In genomic region chr16:45967471-45967870, GRCm38 (mm10) we compare ENCODE assay signal across 8 mouse cellular contexts. TPM values are rescaled to one million over a fixed set of nuclear protein-coding genes. Genes with fewer than 3 reads are reported as not detected.
A peak's percentile ranks its signal among the peaks of the same experiment; 100 is the strongest.
DNase-seq lines count a peak whose midpoint lies in the region; ATAC-seq and TF ChIP-seq lines count a peak whose summit lies in the region.

No protein-coding gene starts in this region.

- CTCF ChIA-PET in Patski (lab: Charles Lee): interaction anchor here (0.7 to 6.2 kb wide), 36 partner anchors 10 to 285 kb away, joined by 3 to 80 read pairs (median 4); partner anchors contain the start of genes Abhd10 and Phldb2

- H3K4me2 ChIP-seq in hindbrain, embryonic 15.5 days: no peak overlapping the region

- POLR2A ChIA-PET in Patski (lab: Charles Lee): interaction anchor here (1.2 to 5.2 kb wide), 3 partner anchors 77 to 131 kb away, joined by 3 to 44 read pairs (median 4); no protein-coding TSS in a partner anchor

- WGBS in hindbrain, embryonic 15.5 days: 15% methylated on average over 7 of the region's 7 CpGs

- no peaks in the 10 kb centered on the region for H3K4me1 ChIP-seq in hindbrain, embryonic 15.5 days (replicated peaks)

- H3K27ac ChIP-seq in hindbrain, embryonic 15.5 days (replicated peaks): no peak overlapping the region

- H3K27me3 ChIP-seq in Patski: no peaks in the 10 kb centered on the region
- H3K27me3 ChIP-seq in hindbrain, embryonic 15.5 days: no peaks in the 10 kb centered on the region

- H3K9ac ChIP-seq in hindbrain, embryonic 15.5 days: no peak overlapping the region

- no peaks in the 10 kb centered on the region for H3K9me3 ChIP-seq in hindbrain, embryonic 15.5 days

- DNase-seq in Patski (ENCODE audit: low read depth, low spot score): no peak
- peak; percentile 62 for DNase-seq in cerebellum, adult 9-11 months
- DNase-seq in frontal cortex, postnatal 25 days (ENCODE audit: low spot score in 2 of 2): peak; percentile 55 to 57
- peak; percentile 68 to 82 for DNase-seq in layer of hippocampus, postnatal 25 days (ENCODE audit: extremely low spot score in 1 of 2, low spot score in 1 of 2)
- DNase-seq in lung, postnatal 36 days: peak; percentile 88
- DNase-seq in right cerebral cortex, adult 18-20 months: peak; percentile 69
- DNase-seq in urinary bladder, postnatal 14 days (ENCODE audit: low spot score): peak; percentile 80

- ATAC-seq in Patski: peak; percentile 32
- peak; percentile 93 for ATAC-seq in hindbrain, embryonic 15.5 days (ENCODE audit: low FRiP score, low read depth)

- peak; percentile 88 for TF ChIP-seq CTCF in Patski (IDR thresholded peaks at IDR 0.05)

- H3K36me3 ChIP-seq in hindbrain, embryonic 15.5 days: peaks cover 3% of the 10 kb centered on the region; the same call in 1 of the 2 replicates

- in situ Hi-C loops in Patski (cut with MboI; ENCODE audit: low pct_unique_long_range_greater_than_20kb): loop anchor here (5.0 to 10.0 kb wide), 3 partner anchors 75 to 203 kb away; no protein-coding TSS in a partner anchor

- H3K4me3 ChIP-seq in hindbrain, embryonic 15.5 days: no peak overlapping the region

RNA-seq across cellular contexts. Expression of gene Phldb2, which starts 14.1 kb away (rescaled TPM):
- polyA plus RNA-seq in Patski (2021): 200 TPM
- polyA plus RNA-seq in hindbrain, embryonic 15.5 days (2015; fragmentation: Nextera tagmentation; extraction: Ambion mirVana): 7.2 and 9.2 TPM in 2 replicates
- total RNA-seq in layer of hippocampus, postnatal 25 days (2021): 1 to 10 TPM; 4.7 to 7.0 TPM

RNA-seq across cellular contexts. Expression of gene Plcxd2, which starts 42.5 kb away (rescaled TPM):
- 8.2 TPM for polyA plus RNA-seq in Patski (2021)
- polyA plus RNA-seq in hindbrain, embryonic 15.5 days (2015; fragmentation: Nextera tagmentation; extraction: Ambion mirVana): 15.0 and 15.2 TPM in 2 replicates
- 10 to 100 TPM; 16.1 to 18.0 TPM for total RNA-seq in layer of hippocampus, postnatal 25 days (2021)

Comparison
In these comparisons a context has a peak if more than half of its experiments do, and no peak if none do; other contexts are left out.
1. RNA of gene Phldb2, which starts 14.1 kb away (polyA plus RNA-seq): 200 TPM in Patski (single experiment); 7.2 to 9.2 TPM in hindbrain, embryonic 15.5 days; every median in the first group is over 10 times any median in the second.